Mouse (Mus musculus) C2C12 (cell line): ENCODE data around the gene Ywhae.

Experiments
- CEBPB ChIP-seq: IDR thresholded peaks from one replicate; pipeline ENCODE4 v1.6.1; 2011; ENCODE audit warnings: low read depth, mild to moderate bottlenecking, control low read depth, moderate library complexity
- CTCF ChIP-seq: IDR thresholded peaks from one replicate; pipeline ENCODE4 v1.5.1; 2011; ENCODE audit not compliant: control insufficient read depth, insufficient read depth, insufficient read length

- no peak for TF ChIP-seq CEBPB
- TF ChIP-seq CTCF: no peak
Measured at GRCm38 (mm10) chr11:75751082-75751481, 18.4 kb downstream of the Ywhae start.
